ENCODE assay signal across 8 mouse cellular contexts in the genomic region with DNA sequence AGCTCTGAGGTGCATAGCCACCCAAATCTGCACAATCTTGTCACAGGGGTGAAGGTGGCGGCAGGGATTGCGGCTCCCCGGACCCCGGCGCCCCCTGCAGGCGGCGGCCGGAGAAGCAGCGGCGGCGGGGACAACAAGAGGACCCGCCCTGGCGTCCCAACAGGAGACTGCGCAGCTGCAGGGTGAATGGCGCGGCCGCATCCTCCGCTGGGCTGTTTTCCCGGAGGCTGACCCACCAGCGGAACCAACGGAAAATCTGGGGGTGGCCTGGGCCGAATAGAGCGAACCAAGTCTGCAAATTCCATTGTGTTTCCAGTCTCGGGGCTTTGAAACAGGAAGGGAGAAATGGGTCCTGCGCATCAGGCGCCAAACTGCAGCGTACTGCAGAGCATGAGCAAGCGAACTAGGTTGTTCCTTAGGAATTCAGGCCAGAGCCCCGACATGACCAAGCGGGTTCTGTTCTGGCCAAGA. TPM values are rescaled to one million over a fixed set of nuclear protein-coding genes. Genes with fewer than 3 reads are reported as not detected.
A peak's percentile ranks its signal among the peaks of the same experiment; 100 is the strongest.
DNase-seq lines count a peak whose midpoint lies in the region; ATAC-seq lines count a peak whose summit lies in the region.

No protein-coding gene starts in this region.

- peak overlapping the region; percentile 75 to 88 for H3K27ac ChIP-seq in heart, embryonic 14.5 days (replicated peaks in 1 of 2; ENCODE audit: control insufficient read depth in 1 of 2, insufficient read depth in 1 of 2, low read depth in 2 of 2, low read length in 2 of 2)
- H3K27ac ChIP-seq in liver, embryonic 12.5 days = peak overlapping the region; percentile 46; the same call in 1 of the 2 replicates

- H3K4me3 ChIP-seq in heart, embryonic 14.5 days (ENCODE audit: control insufficient read depth in 1 of 2, insufficient read depth in 1 of 2, low read depth in 1 of 2, low read length in 2 of 2) = peak overlapping the region; percentile 51 to 77
- H3K4me3 ChIP-seq in liver, embryonic 12.5 days = peak overlapping the region; percentile 63

- peak; percentile 93 for ATAC-seq in CD4-positive, CD25-positive, alpha-beta regulatory T cell, adult 4 months
- ATAC-seq in heart, embryonic 14.5 days (ENCODE audit: insufficient number of reproducible peaks, insufficient read depth, low FRiP score, low read depth) = peak; percentile 72
- peak; percentile 84 for ATAC-seq in liver, embryonic 12.5 days

- WGBS in heart, embryonic 14.5 days = under 1% methylated on average over 30 of the region's 30 CpGs
- WGBS in liver, embryonic 12.5 days (ENCODE audit: insufficient replicate concordance) = under 1% methylated on average over 30 of the region's 30 CpGs

- peak; percentile 35 for DNase-seq in c-Kit-negative CD71-positive TER-119-positive erythroid progenitor cells, embryonic 14.5 days (ENCODE audit: low read depth, low spot score)
- DNase-seq in fibroblast of lung, adult 2 months (ENCODE audit: low read depth) = peak; percentile 75
- peak; percentile 95 for DNase-seq in kidney, postnatal 14 days
- peak; percentile 93 for DNase-seq in naive thymus-derived CD4-positive, alpha-beta T cell, adult 2 months (ENCODE audit: low read depth)
- peak; percentile 89 for DNase-seq in splenic B cell, adult 2 months (ENCODE audit: low read depth, low spot score)

- no peaks in the 10 kb centered on the region for H3K27me3 ChIP-seq in heart, embryonic 14.5 days (ENCODE audit: control insufficient read depth, insufficient read depth, low read length)
- peaks cover 28% of the 10 kb centered on the region for H3K27me3 ChIP-seq in liver, embryonic 12.5 days (replicated peaks)
- no peaks in the 10 kb centered on the region for H3K27me3 ChIP-seq in splenic B cell, adult 2 months (ENCODE audit: control insufficient read depth, insufficient read depth, low read length, poor library complexity, severe bottlenecking)

- no peaks in the 10 kb centered on the region for H3K36me3 ChIP-seq in heart, embryonic 14.5 days (ENCODE audit: control insufficient read depth, insufficient read depth, low read length)
- H3K36me3 ChIP-seq in liver, embryonic 12.5 days = no peaks in the 10 kb centered on the region
- peaks cover 4% of the 10 kb centered on the region for H3K36me3 ChIP-seq in splenic B cell, adult 2 months (ENCODE audit: control insufficient read depth, insufficient read depth, low read length, poor library complexity, severe bottlenecking)

- peak overlapping the region; percentile 71 for H3K4me2 ChIP-seq in heart, embryonic 14.5 days (ENCODE audit: low read length)
- peak overlapping the region; percentile 80 for H3K4me2 ChIP-seq in liver, embryonic 12.5 days

- H3K4me1 ChIP-seq in heart, embryonic 14.5 days (ENCODE audit: control insufficient read depth in 2 of 2, insufficient read depth in 2 of 2, low read length in 2 of 2) = peaks cover 20 to 25% of the 10 kb centered on the region in 2 experiments
- H3K4me1 ChIP-seq in liver, embryonic 12.5 days = peaks cover 13% of the 10 kb centered on the region

- no peaks in the 10 kb centered on the region for H3K9me3 ChIP-seq in heart, embryonic 14.5 days (ENCODE audit: control insufficient read depth, low read length)
- H3K9me3 ChIP-seq in liver, embryonic 12.5 days (replicated peaks) = no peaks in the 10 kb centered on the region

- H3K9ac ChIP-seq in heart, embryonic 14.5 days (ENCODE audit: low read length) = peak overlapping the region; percentile 77
- H3K9ac ChIP-seq in liver, embryonic 12.5 days = peak overlapping the region; percentile 66

RNA-seq across cellular contexts. Expression of gene Apobec3, which starts 8.1 kb away (rescaled TPM):
- 100 to 1,000 TPM; 560 to 705 TPM for polyA plus RNA-seq in CD4-positive, CD25-positive, alpha-beta regulatory T cell, adult 4 months (2017; shearing (Covaris generic))
- polyA plus RNA-seq in heart, embryonic 14.5 days (2014; fragmentation: Nextera tagmentation; extraction: Ambion mirVana) = 12.9 and 13.3 TPM in 2 replicates
- polyA plus RNA-seq in liver, embryonic 12.5 days (2016; fragmentation: Nextera tagmentation; extraction: Ambion mirVana) = 54.7 and 57.4 TPM in 2 replicates

RNA-seq across cellular contexts. Expression of gene Cbx6, which starts 48.9 kb away (rescaled TPM):
- polyA plus RNA-seq in CD4-positive, CD25-positive, alpha-beta regulatory T cell, adult 4 months (2017; shearing (Covaris generic)) = 10 to 100 TPM in 1 of 2 experiments, 1 to 10 TPM in 1; 9.2 to 14.5 TPM
- polyA plus RNA-seq in heart, embryonic 14.5 days (2014; fragmentation: Nextera tagmentation; extraction: Ambion mirVana) = 23.1 and 33.0 TPM in 2 replicates
- 11.2 and 11.7 TPM in 2 replicates for polyA plus RNA-seq in liver, embryonic 12.5 days (2016; fragmentation: Nextera tagmentation; extraction: Ambion mirVana)

RNA-seq across cellular contexts. Expression of gene Npcd, which starts 49.4 kb away (rescaled TPM):
- polyA plus RNA-seq in CD4-positive, CD25-positive, alpha-beta regulatory T cell, adult 4 months (2017; shearing (Covaris generic)) = not detected
- 0.54 TPM in 1 of 2 replicates, not detected in the other for polyA plus RNA-seq in heart, embryonic 14.5 days (2014; fragmentation: Nextera tagmentation; extraction: Ambion mirVana)
- not detected in 2 replicates for polyA plus RNA-seq in liver, embryonic 12.5 days (2016; fragmentation: Nextera tagmentation; extraction: Ambion mirVana)

Comparison
In these comparisons a context has a peak if more than half of its experiments do, and no peak if none do; other contexts are left out.
1. Peak in every context shown above with its lines: DNase-seq, ATAC-seq, H3K4me3 ChIP-seq and H3K27ac ChIP-seq.
2. DNase-seq: peak in every context shown above with its lines; median percentile 95 in kidney, postnatal 14 days; 93 in naive thymus-derived CD4-positive, alpha-beta T cell, adult 2 months; 89 in splenic B cell, adult 2 months; 75 in fibroblast of lung, adult 2 months; 35 in c-Kit-negative CD71-positive TER-119-positive erythroid progenitor cells, embryonic 14.5 days.